Mouse (Mus musculus) CD4-positive helper T cell, adult 2 months (primary cell): Measurements from ENCODE around the gene Ctdsp2.

ENCODE experiments used
- DNase-seq: peaks from one replicate; pipeline ENCODE4 v3.0.0-alpha.2; 2012; ENCODE audit warnings: low read depth, missing footprints, low spot score

Gene Ctdsp2

GRCm38 (mm10) chr10:126990313-126991056, 12.0 kb downstream of the Ctdsp2 start:
- peak; percentile 78 for DNase-seq

GRCm38 (mm10) chr10:126991676-126992075, 13.2 kb downstream of the Ctdsp2 start:
- DNase-seq = no peak

DNA sequence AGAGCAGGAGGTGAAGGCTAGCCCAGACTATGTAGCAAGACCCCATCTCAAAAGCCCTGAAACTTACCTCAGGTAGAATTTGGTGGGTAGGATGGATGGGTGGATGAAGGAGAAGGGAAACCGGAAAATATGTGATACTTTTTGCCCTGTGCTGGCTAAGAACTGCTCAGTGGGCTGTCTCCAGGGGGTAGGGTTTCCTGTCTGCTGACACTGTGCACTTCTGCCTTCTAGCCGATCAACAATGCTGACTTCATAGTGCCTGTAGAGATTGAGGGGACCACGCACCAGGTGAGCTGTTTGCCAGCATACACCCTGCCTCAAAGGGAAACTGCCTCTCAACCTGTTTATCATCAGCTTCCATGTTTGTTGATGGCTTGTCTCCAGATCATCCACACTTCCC, 15.1 kb downstream of the Ctdsp2 start:
- no peak for DNase-seq

DNA sequence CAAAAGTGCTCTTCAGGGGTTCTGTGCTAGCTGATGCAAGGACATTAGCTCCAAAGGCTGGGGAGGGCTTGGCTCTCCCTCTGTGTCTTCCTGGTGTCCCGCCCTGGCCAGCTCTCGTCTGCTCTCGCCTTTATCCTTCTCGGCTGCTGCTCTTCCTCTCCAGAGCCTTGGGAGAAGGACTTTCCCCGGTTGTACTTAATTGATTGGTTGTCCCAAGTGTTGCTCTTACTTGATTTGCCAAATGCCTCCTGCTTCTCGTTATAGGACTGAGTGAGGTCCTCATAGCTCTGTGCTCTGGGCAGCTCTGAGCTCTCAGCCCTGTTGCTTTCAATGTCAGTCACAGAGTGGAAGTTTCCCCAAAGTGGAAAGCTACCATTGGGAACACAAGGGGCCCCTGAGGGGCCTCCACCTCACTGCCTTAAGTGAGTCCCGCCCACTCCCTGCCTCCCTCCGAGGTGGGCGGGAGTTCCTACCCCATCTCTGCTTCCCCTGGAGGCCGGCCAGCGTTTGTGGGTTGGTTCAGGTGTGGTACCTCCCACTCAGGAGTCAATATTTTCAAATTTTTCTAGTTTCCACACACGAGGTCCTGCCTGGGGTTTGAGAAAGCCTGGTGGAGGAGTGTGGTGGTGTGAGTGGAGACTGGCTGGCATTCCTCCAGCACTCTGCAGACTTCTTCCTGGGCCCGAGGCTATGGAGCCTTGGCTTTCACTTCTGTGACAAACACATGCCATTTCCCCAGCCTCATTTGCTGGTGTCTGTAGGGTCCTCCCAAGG, 19.0 kb downstream of the Ctdsp2 start:
- DNase-seq = no peak

DNA sequence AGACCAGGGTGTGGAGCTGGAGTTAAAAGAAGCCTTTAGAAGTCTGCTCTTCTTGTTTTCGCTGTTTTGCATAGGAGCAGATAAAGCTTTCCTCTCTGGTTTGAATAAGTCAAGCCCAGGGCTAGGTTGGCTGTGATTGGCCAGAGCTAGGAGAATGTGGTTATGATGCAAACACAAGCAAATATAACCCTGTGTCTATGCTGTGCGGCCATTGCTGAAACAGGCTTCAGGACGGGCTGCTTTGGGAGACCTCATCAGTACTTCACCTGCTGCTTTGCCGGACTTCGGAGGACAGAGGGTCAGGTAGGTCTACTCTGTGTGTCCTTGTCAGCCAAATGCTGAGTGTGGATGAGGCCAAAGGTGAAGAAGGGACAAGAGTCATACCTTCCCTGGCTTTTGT, 22.0 kb downstream of the Ctdsp2 start, which contains the start of gene Avil:
TSS of gene Avil (plus strand) at position 181 of the 400 bp plus-strand sequence.
- no peak for DNase-seq

DNA sequence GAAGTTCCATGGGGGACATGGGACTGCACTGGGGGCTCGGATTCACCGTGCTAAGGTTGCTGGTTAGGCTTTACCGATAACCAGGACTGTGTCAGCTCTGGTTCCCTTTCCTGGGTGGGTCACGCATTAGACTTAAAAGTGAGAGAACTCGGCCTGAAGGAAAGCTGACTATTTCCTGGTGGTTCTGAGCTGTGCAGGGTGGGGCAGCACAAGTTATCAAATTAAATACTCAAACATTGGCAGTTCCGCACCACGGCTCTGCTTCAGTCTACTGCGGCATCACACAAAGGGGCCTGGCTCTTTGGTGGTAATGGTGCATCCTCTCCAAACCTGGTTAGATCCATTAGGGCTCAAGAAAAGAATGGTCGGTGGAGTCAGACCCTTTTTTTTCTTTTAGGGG, 22.8 kb downstream of the Ctdsp2 start:
- no peak for DNase-seq

- DNase-seq = no peak
Observed at GRCm38 (mm10) chr10:127002056-127002455, 23.5 kb downstream of the Ctdsp2 start.

GRCm38 (mm10) chr10:127002765-127003164, 24.2 kb downstream of the Ctdsp2 start:
- no peak for DNase-seq

GRCm38 (mm10) chr10:127003334-127003733, 24.8 kb downstream of the Ctdsp2 start:
- DNase-seq = no peak

GRCm38 (mm10) chr10:127003806-127004205, 25.3 kb downstream of the Ctdsp2 start:
- DNase-seq = no peak

- no peak for DNase-seq
Observed at GRCm38 (mm10) chr10:127016488-127016887, 38.0 kb downstream of the Ctdsp2 start.

DNA sequence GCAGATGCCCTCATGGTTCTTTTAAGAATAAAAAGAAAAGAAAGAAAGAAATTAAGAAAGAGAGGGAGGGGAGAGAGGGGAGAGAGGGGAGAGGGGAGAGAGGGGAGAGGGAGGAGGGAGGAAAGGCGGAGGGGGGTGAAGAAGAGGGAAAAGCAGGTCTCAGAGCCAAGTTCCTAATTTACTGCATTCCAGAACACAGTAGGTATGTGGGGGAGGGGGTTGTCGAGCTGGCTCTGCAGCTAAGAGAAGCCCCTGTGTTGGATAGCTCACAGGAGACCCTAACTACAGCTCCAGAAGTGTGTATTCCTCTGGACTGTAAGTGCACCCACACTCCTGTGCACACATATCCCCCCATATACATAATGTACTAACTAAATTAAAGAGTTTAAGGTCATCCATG, 38.6 kb downstream of the Ctdsp2 start:
- DNase-seq = no peak

- no peak for DNase-seq
Observed at GRCm38 (mm10) chr10:127018422-127018821, 39.9 kb downstream of the Ctdsp2 start.

GRCm38 (mm10) chr10:127030336-127031296, 52.1 kb downstream of the Ctdsp2 start, which contains the start of gene Tsfm:
Gene Tsfm (minus strand): TSS chr10:127030840.
- peak; percentile 89 for DNase-seq

DNA sequence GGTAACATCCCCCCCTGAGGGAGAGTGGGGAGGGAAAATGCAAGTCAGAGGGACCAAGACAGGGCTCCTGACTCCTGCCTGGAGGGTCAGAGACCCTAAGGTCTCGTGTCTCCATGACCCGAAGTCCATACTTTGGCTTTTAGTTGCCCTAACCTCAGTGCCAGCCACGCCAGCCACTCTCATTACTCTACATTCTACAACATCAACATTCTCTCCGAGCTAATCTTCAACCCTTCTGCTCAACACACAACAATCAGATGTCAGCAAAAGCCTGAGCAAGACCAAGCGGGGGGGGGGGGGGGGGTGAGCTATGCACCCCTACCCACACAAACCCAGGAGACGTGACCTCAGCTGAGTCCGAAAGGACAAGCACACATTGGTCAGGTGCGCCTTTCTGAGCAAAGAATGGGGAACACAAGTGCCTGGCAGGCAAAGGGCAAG, 54.8 kb downstream of the Ctdsp2 start:
- DNase-seq = no peak

GRCm38 (mm10) chr10:127036273-127036672, 57.8 kb downstream of the Ctdsp2 start:
- DNase-seq = no peak

GRCm38 (mm10) chr10:127037641-127038040, 59.1 kb downstream of the Ctdsp2 start:
- no peak for DNase-seq

GRCm38 (mm10) chr10:127040569-127041214, 62.2 kb downstream of the Ctdsp2 start:
- no peak for DNase-seq

DNA sequence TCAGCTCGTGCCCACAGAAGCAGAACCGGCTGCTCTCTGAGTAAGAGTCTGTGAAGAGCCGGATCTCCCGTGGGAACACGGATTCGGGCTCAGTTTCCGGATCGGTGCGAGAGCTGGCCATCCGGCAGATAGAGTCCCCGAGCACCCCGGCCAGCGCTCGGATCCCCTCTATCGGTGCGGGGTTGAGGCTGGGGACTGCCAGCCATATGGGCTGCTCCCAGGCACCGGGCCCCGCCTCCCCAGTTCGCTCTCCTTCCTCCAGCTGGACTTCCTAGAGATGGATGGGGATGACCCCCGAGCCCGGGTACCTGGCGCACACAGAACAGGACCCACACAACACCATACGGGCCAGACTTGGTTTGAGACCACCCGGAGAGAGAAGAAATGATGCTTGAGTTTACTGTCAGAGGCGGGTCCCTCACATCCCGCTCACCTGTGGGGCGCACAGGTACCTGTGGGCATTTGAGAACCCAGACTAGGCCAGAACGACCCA, 62.8 kb downstream of the Ctdsp2 start, which contains the start of the genes Mettl1 and Eef1akmt3:
TSS of gene Mettl1 (plus strand) at position 141 of the 493 bp plus-strand sequence.
TSS of gene Eef1akmt3 (minus strand) at position 240 of the 493 bp plus-strand sequence.
- DNase-seq = peak; percentile 38

- DNase-seq = peak; percentile 91
Observed at GRCm38 (mm10) chr10:127041774-127042338, 63.3 kb downstream of the Ctdsp2 start.
